Mouse (Mus musculus) brain, embryonic 14.5 days (tissue): Measurements from ENCODE around the gene Grifin.

ENCODE experiments used
- CTCF ChIP-seq: fragments of 200-500 bp; IDR thresholded peaks from 2 replicates; pipeline ENCODE4 v1.5.1; 2012; ENCODE audit warnings: inconsistent platforms, mild to moderate bottlenecking, moderate library complexity, borderline replicate concordance; ENCODE audit not compliant: insufficient read depth, insufficient read length; ENCODE audit errors: extremely low read depth
- POLR2A ChIP-seq: fragments of 200-500 bp; IDR thresholded peaks from 2 replicates; pipeline ENCODE4 v1.6.1; 2012; ENCODE audit warnings: mild to moderate bottlenecking, inconsistent platforms, borderline replicate concordance; ENCODE audit not compliant: poor library complexity, insufficient read depth, insufficient read length, severe bottlenecking; ENCODE audit errors: extremely low read depth

- TF ChIP-seq POLR2A (no peak), CTCF (no peak)
These were observed 45.6 kb upstream of the Grifin start for GRCm38 (mm10) chr5:140610273-140611011.
